Mouse (Mus musculus) kidney, postnatal 36 days (tissue): ENCODE data around the gene Gprin1.

Experiments used
- DNase-seq, 2 experiments: peaks; one replicate each; pipeline ENCODE4 v3.0.0; 2021 to 2022; ENCODE audit warnings: mixed read lengths in 2 of 2

Gprin1 gene

GRCm38 (mm10) chr13:54749864-54750411, at the start of gene Gprin1:
Gene Gprin1 (minus strand): TSS chr13:54749874.
- no peak for DNase-seq

DNA sequence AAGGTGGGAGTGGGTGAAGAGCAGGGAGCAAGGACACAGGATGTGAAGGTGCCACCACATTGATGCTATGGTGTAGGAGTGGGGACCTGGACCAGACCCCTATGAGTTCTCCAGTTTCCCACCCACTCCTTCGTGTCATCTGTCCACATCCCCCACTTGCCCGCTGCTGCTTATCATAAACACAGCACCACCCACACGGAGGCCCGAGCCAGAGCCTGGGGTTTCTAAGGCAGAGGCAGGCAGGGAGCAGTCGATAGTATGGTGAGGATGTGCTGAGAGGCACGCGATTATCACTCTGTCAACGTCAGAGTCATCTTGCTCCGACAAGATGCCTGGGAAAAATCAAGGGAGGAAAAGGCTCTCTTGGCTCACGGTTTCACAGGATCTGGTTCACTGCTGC, 49.1 kb upstream of the Gprin1 start:
- no peak for DNase-seq

- DNase-seq, result no peak
Measured at GRCm38 (mm10) chr13:54797861-54798643, 48.4 kb upstream of the Gprin1 start.

DNA sequence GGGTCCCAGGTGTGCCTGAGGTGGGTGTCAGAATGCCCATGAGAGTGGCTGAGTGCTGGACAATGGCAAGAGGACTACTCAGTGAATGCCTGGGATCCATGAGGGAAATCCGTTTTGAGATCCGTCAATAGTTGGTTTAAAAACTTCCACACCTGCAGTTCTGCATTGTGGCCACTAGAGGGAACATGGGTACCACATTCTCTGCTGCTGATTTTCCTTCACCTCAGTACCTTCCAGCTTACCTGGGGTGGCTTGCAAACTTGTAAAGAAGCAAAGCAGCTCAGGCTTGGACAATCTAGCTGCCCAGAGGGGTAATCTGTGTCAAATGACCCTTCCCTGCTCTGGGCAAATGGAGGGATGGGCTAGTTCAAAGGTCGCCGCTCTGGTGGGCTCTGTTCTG, 47.7 kb upstream of the Gprin1 start:
- DNase-seq, result peak; percentile 29 to 59

GRCm38 (mm10) chr13:54794843-54795242, 45.2 kb upstream of the Gprin1 start:
- no peak for DNase-seq

- DNase-seq, result no peak
Measured at GRCm38 (mm10) chr13:54794002-54794577, 44.4 kb upstream of the Gprin1 start.

DNA sequence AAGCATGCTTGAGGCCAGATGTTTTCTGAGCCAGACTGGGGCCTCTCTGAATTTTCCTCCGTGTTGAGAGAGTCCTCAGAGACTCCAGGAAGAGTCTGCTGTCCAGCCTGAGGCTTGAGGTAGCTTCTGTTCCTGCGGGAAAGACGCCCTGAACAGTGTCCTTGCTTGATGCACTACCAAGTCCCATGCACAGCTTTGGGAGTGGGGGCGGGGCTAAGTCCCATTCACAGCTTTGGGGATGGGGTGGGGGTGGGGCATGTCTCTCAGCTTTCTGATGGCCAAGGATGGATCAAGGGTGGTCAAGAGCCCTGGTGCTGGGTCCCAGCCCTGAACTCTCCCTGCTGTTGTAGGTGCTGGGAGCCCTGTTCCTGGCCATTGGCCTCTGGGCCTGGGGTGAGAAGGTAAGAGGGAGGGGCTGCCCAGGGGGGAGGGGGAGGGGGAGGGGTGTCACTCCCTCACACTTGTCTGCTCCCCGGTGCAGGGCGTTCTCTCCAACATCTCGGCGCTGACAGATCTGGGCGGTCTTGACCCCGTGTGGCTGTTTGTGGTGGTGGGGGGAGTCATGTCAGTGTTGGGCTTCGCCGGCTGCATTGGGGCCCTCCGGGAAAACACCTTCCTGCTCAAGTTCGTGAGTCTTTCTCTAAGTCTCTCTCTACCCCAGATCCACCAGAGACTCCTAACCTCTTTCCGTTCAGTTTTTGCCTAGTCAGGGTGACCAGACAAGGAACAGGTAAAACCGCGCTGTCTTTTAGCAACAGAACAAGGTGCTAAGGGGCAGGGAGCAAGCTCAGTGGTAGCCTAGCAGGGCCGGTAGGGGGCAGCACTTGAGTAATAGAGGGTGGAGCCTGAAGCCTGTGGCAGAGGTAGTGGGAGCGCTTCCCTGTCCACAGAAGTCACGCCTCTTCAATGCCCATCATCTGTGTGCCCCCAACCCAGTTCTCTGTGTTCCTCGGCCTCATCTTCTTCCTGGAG, 42.9 kb upstream of the Gprin1 start:
- peak in 1 of 2 experiments; percentile 45 for DNase-seq

DNA sequence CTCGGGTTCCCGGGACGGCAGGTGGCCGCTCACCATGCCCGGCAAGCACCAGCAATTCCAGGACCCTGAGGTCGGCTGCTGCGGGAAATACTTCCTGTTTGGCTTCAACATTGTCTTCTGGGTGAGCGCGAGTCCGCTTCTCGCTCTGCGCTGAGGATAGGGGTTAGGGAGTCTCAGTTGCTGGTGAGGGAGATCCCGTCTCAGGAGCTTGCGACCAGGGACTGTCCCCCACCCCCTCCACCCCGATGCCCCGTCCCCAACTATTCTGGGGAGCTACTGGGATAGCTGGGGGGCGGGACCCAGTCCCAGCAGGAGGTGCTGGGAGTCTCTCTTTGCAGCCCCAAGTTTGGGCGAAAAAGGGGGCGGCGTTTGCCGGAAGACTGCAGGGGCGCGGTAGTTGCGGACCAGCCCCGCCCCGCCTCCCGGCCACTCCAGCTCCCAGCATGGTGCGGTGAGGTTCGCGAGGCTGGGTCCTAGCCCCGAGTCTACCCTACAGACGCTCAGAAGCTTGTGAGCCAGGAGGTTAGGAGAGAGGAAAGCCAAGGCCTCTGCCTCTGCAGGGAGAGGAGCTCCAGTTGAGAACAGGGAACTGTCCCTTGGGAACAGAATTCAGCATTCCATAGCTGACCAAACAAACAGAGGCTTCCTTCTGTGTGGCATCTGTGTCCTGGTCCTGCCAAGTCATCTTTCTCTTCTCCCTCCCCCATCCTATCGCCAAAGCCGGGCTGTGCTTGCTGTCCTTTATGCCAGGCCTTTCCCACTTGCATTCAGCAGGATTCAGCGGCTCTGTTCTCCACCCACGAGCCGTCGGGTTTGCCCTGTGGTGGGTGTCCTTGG, 40.1 kb upstream of the Gprin1 start:
- DNase-seq, result peak; percentile 35 to 73

DNA sequence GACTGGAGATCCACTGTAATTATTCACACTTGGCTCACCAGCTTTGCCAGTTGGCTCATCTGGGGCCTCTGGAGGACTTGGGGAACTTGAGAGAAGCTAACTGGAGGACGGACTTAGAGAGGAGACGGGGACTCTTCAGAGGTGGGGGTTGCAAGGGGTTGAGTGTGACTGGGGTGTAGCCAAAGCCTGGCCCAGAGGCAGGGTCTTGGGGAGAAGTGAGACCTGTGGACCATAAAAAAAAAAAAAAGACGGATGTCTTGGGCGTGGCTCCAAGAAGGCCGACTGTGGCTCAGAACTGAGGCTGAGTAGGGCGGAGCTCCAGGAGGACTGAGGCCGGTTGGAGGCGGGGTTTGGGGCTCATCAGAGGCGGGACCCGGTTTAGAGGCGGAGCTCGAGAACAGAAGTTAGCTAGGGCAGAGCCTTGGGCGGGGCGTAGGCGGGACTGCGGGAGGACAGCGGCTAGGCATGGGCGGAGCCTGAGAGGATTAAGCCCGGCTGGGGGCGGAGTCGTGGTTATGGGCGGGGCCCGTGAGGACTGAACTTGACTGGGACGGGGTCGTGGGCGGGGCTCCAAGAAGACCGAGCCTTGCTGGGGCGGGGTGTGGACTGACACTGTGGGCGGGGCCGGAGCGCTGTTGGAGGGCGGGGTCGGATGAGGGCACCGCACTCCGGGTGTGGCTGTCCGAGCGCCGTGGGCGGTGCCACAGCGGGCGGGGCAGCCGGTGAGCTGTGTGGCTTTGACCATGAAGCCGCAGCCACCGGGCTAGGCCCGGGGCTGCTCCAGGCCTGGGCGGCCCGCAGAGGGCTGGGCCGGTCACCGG, 39.3 kb upstream of the Gprin1 start, which contains the start of gene Tspan17:
Gene Tspan17 (plus strand): TSS at position 638 of the 821 bp plus-strand sequence.
- DNase-seq, result peak; percentile 97 to 99

GRCm38 (mm10) chr13:54787591-54787990, 37.9 kb upstream of the Gprin1 start:
- DNase-seq, result peak; percentile 58 to 67

DNA sequence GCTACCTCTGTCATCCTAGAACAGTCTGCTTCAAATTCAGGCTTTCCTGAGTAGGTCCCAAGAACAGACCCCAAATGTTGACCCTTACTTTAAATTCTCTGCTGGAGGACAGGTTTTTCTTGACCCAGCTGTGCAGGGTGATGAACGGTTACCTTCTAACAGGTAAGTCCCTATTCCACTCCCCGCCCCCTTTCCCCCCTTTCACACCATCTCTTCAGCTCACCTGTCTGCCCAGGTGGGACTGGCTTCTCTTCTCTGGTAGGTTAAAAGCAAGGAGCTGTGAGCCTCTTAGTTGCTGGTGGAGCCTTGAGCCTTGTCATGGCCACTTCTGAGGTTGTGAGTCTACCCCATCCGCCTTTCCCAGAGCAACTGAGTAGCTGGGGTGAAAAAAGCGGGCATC, 34.0 kb upstream of the Gprin1 start, which contains the start of gene Eif4e1b:
Gene Eif4e1b (plus strand): TSS at position 301 of the 400 bp plus-strand sequence.
- no peak for DNase-seq

DNA sequence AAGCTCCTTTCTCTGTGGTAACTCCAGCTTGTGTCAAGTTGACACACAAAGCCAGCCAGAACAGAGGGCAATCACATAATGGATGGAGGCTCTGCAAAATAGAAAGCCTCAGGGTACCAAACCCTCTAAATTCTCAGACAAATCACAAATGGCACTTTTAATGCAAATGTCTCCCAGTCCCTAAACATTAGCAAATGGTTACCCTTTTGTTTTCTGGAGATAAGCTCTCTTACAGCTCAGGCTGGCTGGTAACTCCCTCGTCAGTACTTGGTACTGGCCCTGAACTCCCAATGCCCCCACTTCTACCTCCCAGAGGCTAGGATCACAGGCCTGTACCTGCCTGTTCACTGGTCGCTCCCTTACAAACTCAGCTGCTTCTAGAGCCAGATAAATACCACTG, 33.6 kb upstream of the Gprin1 start:
- no peak for DNase-seq

GRCm38 (mm10) chr13:54781086-54781485, 31.4 kb upstream of the Gprin1 start:
- DNase-seq, result no peak

GRCm38 (mm10) chr13:54780592-54780991, 30.9 kb upstream of the Gprin1 start:
- peak in 1 of 2 experiments; percentile 43 for DNase-seq

DNA sequence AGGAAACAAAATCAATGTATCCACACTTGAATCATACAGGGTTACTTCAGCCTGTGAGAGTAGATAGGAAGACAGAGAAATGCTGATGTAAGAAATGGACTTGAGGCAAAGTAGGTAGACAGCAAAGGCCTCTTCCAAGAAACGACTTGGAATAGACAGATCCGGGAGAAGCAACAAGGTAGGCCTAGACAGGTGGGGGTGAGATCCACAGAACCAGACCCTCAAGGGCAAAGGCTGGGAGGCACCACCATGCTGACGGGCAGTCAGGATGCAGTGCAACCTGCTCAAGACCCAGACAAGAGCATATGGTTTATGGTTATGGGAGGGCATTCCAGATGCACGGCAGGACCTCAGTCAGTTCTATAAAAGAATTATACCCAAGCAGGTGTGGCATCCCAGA, 17.3 kb upstream of the Gprin1 start:
- DNase-seq, result no peak

- DNase-seq, result peak in 1 of 2 experiments; percentile 68
Measured at GRCm38 (mm10) chr13:54766192-54766768, 16.6 kb upstream of the Gprin1 start, which contains the start of gene Sncb. Gene Sncb (minus strand): TSS chr13:54766595.

DNA sequence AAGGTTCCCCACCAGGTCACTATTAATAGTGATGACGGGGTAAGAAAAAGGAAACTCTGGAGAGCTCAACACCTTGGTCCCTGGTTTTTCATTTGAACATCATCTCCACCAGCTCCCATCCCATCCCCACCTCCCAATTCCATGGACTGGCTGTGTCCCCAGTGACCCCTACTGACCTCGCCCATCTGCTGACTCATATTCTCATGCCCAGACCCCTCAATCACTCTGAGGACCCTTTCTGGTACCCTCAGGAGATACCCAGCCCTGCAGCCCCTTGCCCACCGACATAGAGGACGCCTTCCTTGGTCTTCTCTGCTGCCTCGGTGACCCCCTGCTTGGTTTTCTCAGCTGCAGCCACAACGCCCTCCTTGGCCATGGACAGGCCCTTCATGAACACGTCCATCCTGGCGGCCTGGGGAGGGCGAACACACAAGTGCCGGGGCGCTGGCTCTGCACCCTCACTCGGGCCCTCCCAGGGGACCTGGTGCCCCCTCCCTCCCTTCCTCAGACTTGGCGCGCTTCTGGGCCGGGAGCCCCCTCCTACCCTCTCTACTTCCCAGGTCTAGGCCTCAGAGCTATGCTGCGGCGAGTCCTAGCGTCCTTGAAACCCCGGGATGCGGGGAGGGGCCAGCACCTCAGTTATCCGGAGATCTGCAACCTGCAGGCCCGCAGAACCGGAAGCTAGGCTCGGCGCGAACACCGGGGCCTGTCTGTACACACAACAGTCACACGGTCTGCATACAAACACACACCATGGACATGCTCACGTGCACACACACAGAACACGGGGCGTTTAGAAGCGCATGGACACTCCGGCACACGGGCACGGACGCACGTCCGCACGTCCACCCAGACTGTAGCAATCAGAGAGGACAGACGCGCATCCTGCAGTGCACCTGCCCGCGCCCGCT, 15.9 kb upstream of the Gprin1 start:
- DNase-seq, result no peak

DNA sequence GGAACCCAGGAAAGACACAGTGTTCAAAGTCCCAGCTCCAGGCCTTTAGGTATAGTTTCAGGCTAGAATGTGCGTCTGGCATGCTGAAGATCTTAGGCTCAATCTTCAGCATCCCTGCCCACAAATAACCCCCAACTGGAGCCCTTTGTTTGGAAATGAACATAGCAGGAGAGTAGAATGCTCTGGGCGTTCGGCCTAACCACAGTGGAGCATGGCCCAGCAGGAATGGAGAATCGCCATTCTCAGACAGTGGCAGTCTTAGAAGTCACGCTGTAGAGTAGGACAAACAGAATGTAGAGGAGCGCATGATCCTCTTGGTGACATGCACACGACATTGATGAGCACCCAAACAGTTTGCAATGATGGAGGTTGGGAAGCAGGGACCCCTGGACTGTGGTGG, 11.2 kb upstream of the Gprin1 start:
- no peak for DNase-seq

DNA sequence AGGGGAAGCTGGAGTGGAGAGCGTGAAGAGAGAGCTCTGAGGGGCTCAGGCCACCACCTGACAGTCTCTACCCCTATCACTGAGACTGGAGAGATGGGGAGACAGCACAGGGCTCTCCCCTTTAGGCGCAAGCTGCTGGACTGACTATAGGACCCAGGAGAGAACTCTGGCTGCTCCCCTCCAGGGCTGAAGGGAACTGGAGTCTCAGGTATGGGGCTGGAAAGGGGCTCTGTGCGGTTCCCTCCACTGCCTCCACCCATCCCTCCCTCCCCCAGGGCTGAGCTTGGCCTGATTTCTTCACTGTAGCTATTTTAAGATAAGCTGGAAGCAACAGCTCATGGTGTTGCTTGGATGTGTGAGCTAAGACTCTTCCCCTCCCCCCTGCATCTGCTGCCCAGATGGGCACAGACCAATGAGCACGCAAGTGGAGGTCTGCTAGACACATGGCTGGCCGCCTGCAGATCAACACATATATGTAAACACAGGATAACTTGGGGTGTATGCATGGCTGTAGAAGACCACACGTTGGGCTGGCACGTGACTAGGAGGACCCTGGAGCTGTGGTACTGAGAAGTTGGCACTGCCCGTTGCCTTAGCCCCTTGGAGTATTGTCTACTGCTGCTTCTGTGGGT, 10.6 kb upstream of the Gprin1 start:
- DNase-seq, result no peak
